Comparison of ENCODE assay signal across 5 mouse cellular contexts in the genomic region with DNA sequence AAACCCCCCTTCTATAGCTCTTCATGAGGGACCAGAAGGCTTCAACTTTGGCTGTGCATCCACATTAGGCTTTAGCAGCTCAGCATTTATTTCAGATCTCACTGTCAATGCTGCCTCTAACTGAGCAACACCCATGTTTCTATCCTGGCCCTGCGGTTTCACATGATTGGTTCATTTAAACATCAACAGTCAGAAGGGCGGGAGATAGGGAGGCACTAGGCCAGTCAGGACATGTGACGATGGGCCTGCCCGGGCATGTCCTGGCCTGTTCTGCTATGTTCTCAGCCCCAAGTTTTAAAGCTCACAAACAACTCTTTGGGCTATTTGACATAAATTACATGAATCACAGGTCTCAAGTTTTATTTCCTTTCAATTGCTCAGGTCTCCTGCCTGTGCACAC. TPM values are rescaled to one million over a fixed set of nuclear protein-coding genes. Genes with fewer than 3 reads are reported as not detected.
"Had no signal": no experiment of that assay in that cellular context is flagged by ENCODE, and none has a peak within 500 bp of the region (broad histone marks: within the 10 kb centered on the region; RNA-seq: fewer than 3 reads in every experiment).

No protein-coding gene starts in this region.

RNA-seq across cellular contexts. Expression of a gene that starts 26.1 kb away (rescaled TPM):
- total RNA-seq: megakaryocyte progenitor cell, adult 5-6 weeks; megakaryocyte-erythroid progenitor cell, adult 5-6 weeks had no signal
- polyA plus RNA-seq: liver, embryonic 12.5 days; liver, embryonic 15.5 days; midbrain, embryonic 11.5 days had no signal
